Mouse (Mus musculus) heart, adult 2 months (tissue): ENCODE data around the gene Cep135. TPM values are rescaled to one million over a fixed set of nuclear protein-coding genes. Genes with fewer than 3 reads are reported as not detected.

Experiments used
- DNase-seq, 2 experiments: peaks; one replicate each; pipeline ENCODE4 v3.0.0; 2021
- H3K27ac ChIP-seq: fragments of 200-600 bp; 2 replicates; pipeline ENCODE4 v1.8.1; 2022
- H3K27me3 ChIP-seq: fragments of 200-500 bp; 2 replicates; pipeline ENCODE4 v1.6.1; 2012; ENCODE audit warnings: mild to moderate bottlenecking, low read length, inconsistent platforms, mixed read lengths; ENCODE audit not compliant: control insufficient read depth, insufficient read depth
- H3K36me3 ChIP-seq: fragments of 200-500 bp; 2 replicates; pipeline ENCODE4 v1.6.1; 2012; ENCODE audit warnings: low read length, inconsistent platforms; ENCODE audit not compliant: control insufficient read depth, insufficient read depth
- H3K4me1 ChIP-seq: fragments of 200-500 bp; 2 replicates; pipeline ENCODE4 v1.6.1; 2011; ENCODE audit warnings: low read length; ENCODE audit not compliant: control insufficient read depth, insufficient read depth
- H3K4me3 ChIP-seq: fragments of 200-600 bp; 2 replicates; pipeline ENCODE4 v1.8.1; 2022
- H3K79me2 ChIP-seq: fragments of 200-500 bp; replicated peaks from 2 replicates; pipeline ENCODE4 v1.6.1; 2012; ENCODE audit warnings: mild to moderate bottlenecking, inconsistent platforms, low read length, moderate library complexity, mixed read lengths; ENCODE audit not compliant: control insufficient read depth, insufficient read depth
- H3K9ac ChIP-seq: fragments of 200-500 bp; 2 replicates; pipeline ENCODE4 v1.6.1; 2012; ENCODE audit warnings: low read depth, mild to moderate bottlenecking, control low read depth, inconsistent platforms, low read length, mixed read lengths
- CTCF ChIP-seq: fragments of 200-600 bp; IDR thresholded peaks from 2 replicates; pipeline ENCODE4 v1.8.1; 2022; ENCODE audit warnings: antibody characterized with exemption, mild to moderate bottlenecking, moderate library complexity
- EP300 ChIP-seq: fragments of 200-500 bp; IDR thresholded peaks from 2 replicates; pipeline ENCODE4 v1.6.1; 2011; ENCODE audit warnings: low read depth, low read length, control low read depth; ENCODE audit not compliant: insufficient read depth
- POLR2A ChIP-seq: fragments of 200-500 bp; IDR thresholded peaks from 2 replicates; pipeline ENCODE4 v1.6.1; 2011; ENCODE audit warnings: mild to moderate bottlenecking, low read depth, low read length, control low read depth; ENCODE audit not compliant: insufficient read depth
- WGBS: fragments of 180-500 bp; shearing (Covaris S2); methylation state at CpG from one replicate; pipeline ENCODE4 v1.1.7; 2018; 5-methylcytosine and 5-hydroxymethylcytosine counted together
- intact Hi-C: fragments of 180-260 bp; cut with DNase I; formaldehyde crosslinking; loops from one replicate; pipeline ENCODE4 v1.15.1; 2025
- polyA plus RNA-seq: library from polyadenylated mRNA; depleted of rRNA; stranded (reverse); fragments of >200 nt; gene quantifications from 2 replicates; pipeline ENCODE4 v1.2.3, GENCODE M21; 2012
- total RNA-seq, 2 experiments: library from RNA; stranded (reverse); gene quantifications; 2 replicates each; pipeline ENCODE4 v1.2.3; 2021

The Cep135 gene
- total and polyA plus RNA-seq, 3 experiments = 0.94 to 3.5 (median 3.0) TPM

GRCm38 (mm10) chr5:76659958-76660635 lies 71.6 kb downstream of the Cep135 start:
- intact Hi-C loops = no loop called here
- TF ChIP-seq POLR2A = no peak
- TF ChIP-seq EP300 = no peak
- TF ChIP-seq CTCF = no peak
- Histone ChIP-seq H3K79me2 (no peaks in the 10 kb centered on the region), H3K27ac (no peak overlapping the region), H3K36me3 (no peaks in the 10 kb centered on the region), H3K4me3 (no peak overlapping the region), H3K4me1 (no peaks in the 10 kb centered on the region), H3K9ac (no peak overlapping the region), H3K27me3 (peaks cover 3% of the 10 kb centered on the region; the same call in 1 of the 2 replicates)
- DNase-seq = no peak
- 82% methylated on average over 8 of the region's 8 CpGs for WGBS

- Histone ChIP-seq H3K27me3 (peaks cover 3% of the 10 kb centered on the region; the same call in 1 of the 2 replicates), H3K4me1 (no peaks in the 10 kb centered on the region), H3K4me3 (no peak overlapping the region), H3K9ac (no peak overlapping the region), H3K36me3 (no peaks in the 10 kb centered on the region), H3K79me2 (no peaks in the 10 kb centered on the region), H3K27ac (no peak overlapping the region)
- TF ChIP-seq POLR2A (no peak), CTCF (no peak), EP300 (no peak)
- 74% methylated on average over 4 of the region's 4 CpGs for WGBS
- intact Hi-C loops = no loop called here
- DNase-seq = no peak
These were observed 72.8 kb downstream of the Cep135 start for GRCm38 (mm10) chr5:76661310-76661709.

GRCm38 (mm10) chr5:76664936-76665335 lies 76.4 kb downstream of the Cep135 start:
- WGBS = 84% methylated on average over 7 of the region's 7 CpGs
- intact Hi-C loops = no loop called here
- H3K27me3 ChIP-seq = no peaks in the 10 kb centered on the region

GRCm38 (mm10) chr5:76665421-76665820 lies 76.9 kb downstream of the Cep135 start:
- DNase-seq = no peak
- Histone ChIP-seq H3K4me1 (no peaks in the 10 kb centered on the region), H3K4me3 (no peak overlapping the region), H3K9ac (no peak overlapping the region), H3K27ac (no peak overlapping the region), H3K27me3 (no peaks in the 10 kb centered on the region), H3K79me2 (no peaks in the 10 kb centered on the region), H3K36me3 (no peaks in the 10 kb centered on the region)
- intact Hi-C loops = no loop called here
- TF ChIP-seq EP300 (no peak), CTCF (no peak), POLR2A (no peak)
- WGBS = 37% methylated on average over 7 of the region's 7 CpGs

More at GRCm38 (mm10) chr5:76664936-76665335, 76.4 kb downstream of the Cep135 start:
- Histone ChIP-seq H3K4me3 (no peak overlapping the region), H3K9ac (no peak overlapping the region), H3K4me1 (no peaks in the 10 kb centered on the region), H3K79me2 (no peaks in the 10 kb centered on the region), H3K36me3 (no peaks in the 10 kb centered on the region), H3K27ac (no peak overlapping the region)
- no peak for DNase-seq
- no peak for TF ChIP-seq CTCF
- TF ChIP-seq EP300 = no peak
- TF ChIP-seq POLR2A = no peak

- H3K9ac ChIP-seq = no peak overlapping the region
- H3K4me1 ChIP-seq = no peaks in the 10 kb centered on the region
- no peak for TF ChIP-seq CTCF
- TF ChIP-seq EP300 = no peak
- no peaks in the 10 kb centered on the region for H3K36me3 ChIP-seq
- H3K27ac ChIP-seq = no peak overlapping the region
- intact Hi-C loops = no loop called here
- H3K27me3 ChIP-seq = no peaks in the 10 kb centered on the region
- no peak overlapping the region for H3K4me3 ChIP-seq
- DNase-seq = no peak
- WGBS = 81% methylated on average over 6 of the region's 6 CpGs
- no peaks in the 10 kb centered on the region for H3K79me2 ChIP-seq
These were observed 77.7 kb downstream of the Cep135 start for GRCm38 (mm10) chr5:76666026-76666756.

- Histone ChIP-seq H3K4me1 (no peaks in the 10 kb centered on the region), H3K27ac (no peak overlapping the region), H3K27me3 (no peaks in the 10 kb centered on the region), H3K36me3 (no peaks in the 10 kb centered on the region), H3K4me3 (no peak overlapping the region), H3K9ac (no peak overlapping the region), H3K79me2 (no peaks in the 10 kb centered on the region)
- intact Hi-C loops = no loop called here
- TF ChIP-seq POLR2A = no peak
- no peak for TF ChIP-seq CTCF
- no peak for TF ChIP-seq EP300
- 62% methylated on average over 5 of the region's 5 CpGs for WGBS
- no peak for DNase-seq
These were observed 79.6 kb downstream of the Cep135 start for GRCm38 (mm10) chr5:76668118-76668517.
